ENCODE assay signal across 11 mouse cellular contexts in the genomic region with DNA sequence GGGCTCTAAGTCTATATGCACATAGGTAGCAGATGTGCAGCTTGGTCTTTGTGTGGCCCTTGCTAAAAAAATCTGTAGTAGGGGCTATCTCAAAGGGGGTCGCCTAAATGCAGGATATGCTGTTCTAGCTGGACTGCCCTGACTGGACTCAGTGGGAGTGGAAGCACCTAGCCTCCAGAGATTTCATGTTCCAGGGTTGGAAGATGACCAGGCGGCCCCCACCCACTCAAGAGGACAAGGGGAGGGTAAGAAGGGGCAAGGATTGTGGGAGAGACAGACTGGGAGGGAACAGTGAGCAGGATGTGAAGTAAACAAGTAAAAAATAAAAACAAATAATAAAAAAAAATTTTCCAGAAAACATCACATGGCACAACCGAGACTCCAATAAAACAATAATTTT. TPM values are rescaled to one million over a fixed set of nuclear protein-coding genes. Genes with fewer than 3 reads are reported as not detected.
DNase-seq lines count a peak whose midpoint lies in the region.
"Had no signal": no experiment of that assay in that cellular context is flagged by ENCODE, and none has a peak within 500 bp of the region (broad histone marks: within the 10 kb centered on the region; RNA-seq: fewer than 3 reads in every experiment).

No protein-coding gene starts in this region.

- peak; percentile 9 for DNase-seq in adrenal gland, postnatal 14 days
- DNase-seq in cerebellum, adult 9-10 months = peak; percentile 9
- DNase-seq in cerebellum, postnatal 10 days = peak; percentile 9 to 17
- DNase-seq in gastrocnemius, postnatal 10 days = peak; percentile 17
- DNase-seq in gastrocnemius, postnatal 4 days (ENCODE audit: low spot score in 2 of 2) = peak; percentile 17 to 39
- DNase-seq in kidney, postnatal 14 days = peak; percentile 12
- DNase-seq in testis, postnatal 10 days (ENCODE audit: low spot score) = peak; percentile 59

RNA-seq across cellular contexts. Expression of gene Gm9495, which starts 33.3 kb away (rescaled TPM):
- total RNA-seq in adrenal gland, postnatal 14 days (2021) = not detected in 2 replicates
- total RNA-seq in gastrocnemius, postnatal 10 days (2021) = not detected
- not detected for total RNA-seq in gastrocnemius, postnatal 4 days (2021)
- total RNA-seq: adrenal gland, adult 18-20 months; adrenal gland, postnatal 25 days; CH12.LX; common myeloid progenitor, adult 5-6 weeks had no signal

Comparison
In these comparisons a context has a peak if more than half of its experiments do, and no peak if none do; other contexts are left out.
1. Peak in every context shown above with its lines: DNase-seq.
2. DNase-seq: peak in every context shown above with its lines; median percentile 59 in testis, postnatal 10 days; 28 in gastrocnemius, postnatal 4 days; 17 in gastrocnemius, postnatal 10 days; 13 in cerebellum, postnatal 10 days; 12 in kidney, postnatal 14 days; 9 in adrenal gland, postnatal 14 days; 9 in cerebellum, adult 9-10 months.